In genomic region chr3:88643078-88643477, GRCm38 (mm10) we compare ENCODE assay signal across 26 mouse cellular contexts. TPM values are rescaled to one million over a fixed set of nuclear protein-coding genes. Genes with fewer than 3 reads are reported as not detected.
"Had no signal": no experiment of that assay in that cellular context is flagged by ENCODE, and none has a peak within 500 bp of the region (broad histone marks: within the 10 kb centered on the region; RNA-seq: fewer than 3 reads in every experiment).

No protein-coding gene starts in this region.

- DNase-seq: kidney, adult 18-20 months; kidney, adult 9 months; kidney, postnatal 25 days; liver, postnatal 0 days; lung, embryonic 14.5 days; retina, postnatal 1 day; right cerebral cortex, postnatal 25 days; spleen, adult 18-20 months; thymus, postnatal 36 days had no signal

- H3K9me3 ChIP-seq: limb, embryonic 12.5 days; limb, embryonic 15.5 days; midbrain, embryonic 12.5 days; midbrain, embryonic 15.5 days; neural tube, embryonic 13.5 days; stomach, embryonic 15.5 days had no signal

- H3K27me3 ChIP-seq: limb, embryonic 12.5 days; limb, embryonic 15.5 days; midbrain, embryonic 12.5 days; midbrain, embryonic 15.5 days; neural tube, embryonic 13.5 days; stomach, embryonic 15.5 days had no signal

- H3K27ac ChIP-seq: kidney, postnatal 0 days; limb, embryonic 12.5 days; liver, embryonic 14.5 days; macrophage; midbrain, embryonic 12.5 days; midbrain, embryonic 15.5 days; neural tube, embryonic 13.5 days; stomach, embryonic 15.5 days had no signal

- H3K4me1 ChIP-seq: limb, embryonic 12.5 days; limb, embryonic 15.5 days; midbrain, embryonic 12.5 days; midbrain, embryonic 15.5 days; neural tube, embryonic 13.5 days; stomach, embryonic 15.5 days had no signal

- H3K9ac ChIP-seq: limb, embryonic 12.5 days; limb, embryonic 15.5 days; liver, embryonic 14.5 days; liver, postnatal 0 days; lung, embryonic 14.5 days; midbrain, embryonic 12.5 days; midbrain, embryonic 15.5 days; neural tube, embryonic 13.5 days; stomach, embryonic 15.5 days had no signal

- H3K4me3 ChIP-seq: limb, embryonic 12.5 days; limb, embryonic 15.5 days; midbrain, embryonic 12.5 days; midbrain, embryonic 15.5 days; neural tube, embryonic 13.5 days; stomach, embryonic 15.5 days had no signal

RNA-seq across cellular contexts. Expression of gene Rxfp4, which starts 9.9 kb away (rescaled TPM):
- total RNA-seq: layer of hippocampus, postnatal 25 days; left cerebral cortex, adult 18-20 months; left cerebral cortex, postnatal 25 days; megakaryocyte, adult 5-6 weeks; neutrophil, adult 5-6 weeks had no signal
- polyA plus RNA-seq: kidney, postnatal 0 days; limb, embryonic 12.5 days; liver, embryonic 11.5 days; liver, embryonic 14.5 days; liver, postnatal 0 days; lung, embryonic 14.5 days; macrophage; midbrain, embryonic 12.5 days; midbrain, embryonic 15.5 days; neural tube, embryonic 13.5 days; stomach, embryonic 15.5 days; thymus, postnatal 0 days; urinary bladder, adult 2 months had no signal
